Mouse (Mus musculus) forebrain, embryonic 14.5 days (tissue): ENCODE results near the gene Ttc21a. TPM values are rescaled to one million over a fixed set of nuclear protein-coding genes. Genes with fewer than 3 reads are reported as not detected.

Experiments
- ATAC-seq: fragments of 200-750 bp; cut with Nextera tagmentation; 2 replicates; pipeline ENCODE4 v1.8.0; 2017; ENCODE audit warnings: mild to moderate bottlenecking, moderate library complexity
- DNase-seq: peaks from one replicate; pipeline ENCODE4 v3.0.0-alpha.2; 2015; ENCODE audit warnings: low spot score
- H3K27ac ChIP-seq: fragments of 300-500 bp; sonication (generic); 2 replicates; pipeline ENCODE4 v1.5.1; 2014; ENCODE audit warnings: low read depth, mild to moderate bottlenecking, control low read depth, low read length, moderate library complexity
- H3K27me3 ChIP-seq: fragments of 300-500 bp; sonication (generic); replicated peaks from 2 replicates; pipeline ENCODE4 v1.6.1; 2014; ENCODE audit warnings: low read length, control low read depth, mixed read lengths; ENCODE audit not compliant: control insufficient read depth, insufficient read depth
- H3K36me3 ChIP-seq: fragments of 300-500 bp; sonication (generic); 2 replicates; pipeline ENCODE4 v1.6.1; 2014; ENCODE audit warnings: low read length, control low read depth; ENCODE audit not compliant: control insufficient read depth, insufficient read depth
- H3K4me1 ChIP-seq: fragments of 300-500 bp; sonication (generic); 2 replicates; pipeline ENCODE4 v1.6.1; 2014; ENCODE audit warnings: antibody characterized with exemption, low read length, control low read depth; ENCODE audit not compliant: control insufficient read depth, insufficient read depth
- H3K4me2 ChIP-seq: fragments of 300-500 bp; sonication (generic); 2 replicates; pipeline ENCODE4 v1.6.1; 2014; ENCODE audit warnings: mild to moderate bottlenecking, control low read depth, low read length
- H3K4me3 ChIP-seq: fragments of 300-500 bp; sonication (generic); 2 replicates; pipeline ENCODE4 v1.5.1; 2014; ENCODE audit warnings: low read depth, low read length, control low read depth
- H3K9ac ChIP-seq: fragments of 300-500 bp; sonication (generic); 2 replicates; pipeline ENCODE4 v1.6.1; 2014; ENCODE audit warnings: mild to moderate bottlenecking, low read length, control low read depth, moderate library complexity
- H3K9me3 ChIP-seq: fragments of 300-500 bp; sonication (generic); replicated peaks from 2 replicates; pipeline ENCODE4 v1.6.1; 2016; ENCODE audit warnings: low read length, control low read depth, mixed read lengths; ENCODE audit not compliant: control insufficient read depth
- WGBS: fragments of 180-500 bp; shearing (Covaris S2); extraction: QIAGEN DNeasy Blood & Tissue Kit; methylation state at CpG from one replicate; pipeline ENCODE4 v1.1.7; 2014; 5-methylcytosine and 5-hydroxymethylcytosine counted together
- polyA plus RNA-seq: library from polyadenylated mRNA; unstranded; fragments of >200 nt; fragmentation: Nextera tagmentation; extraction: Ambion mirVana; gene quantifications from 2 replicates; pipeline ENCODE4 v1.2.1, GENCODE M21; 2014

Ttc21a gene
- polyA plus RNA-seq, 1 experiment from 2014 or later = 0.29 TPM

- H3K27ac ChIP-seq = no peak overlapping the region; the same call in 1 of the 2 replicates
- peaks cover 33% of the 10 kb centered on the region for H3K4me1 ChIP-seq
- peak overlapping the region; percentile 52 for H3K4me3 ChIP-seq
- H3K9ac ChIP-seq = peak overlapping the region; percentile 66; the same call in 1 of the 2 replicates
- H3K9me3 ChIP-seq = no peaks in the 10 kb centered on the region
- no peaks in the 10 kb centered on the region for H3K36me3 ChIP-seq
- peak overlapping the region; percentile 92 for H3K4me2 ChIP-seq
- 0 out of 2 replicates have a peak, but pooled peaks cover 4% of the 10 kb centered on the region for H3K27me3 ChIP-seq
- 4% methylated on average over 11 of the region's 11 CpGs for WGBS
- ATAC-seq (peak; percentile 50), DNase-seq (peak; percentile 64)
These were observed 44.9 kb downstream of the Ttc21a start for GRCm38 (mm10) chr9:119982241-119982811.

GRCm38 (mm10) chr9:119982956-119983551 is 45.6 kb downstream of the Ttc21a start:
- Histone ChIP-seq H3K4me2 (peak overlapping the region; percentile 92), H3K4me3 (peak overlapping the region; percentile 52), H3K27me3 (0 out of 2 replicates have a peak, but pooled peaks cover 4% of the 10 kb centered on the region), H3K9me3 (no peaks in the 10 kb centered on the region), H3K9ac (peak overlapping the region; percentile 66), H3K36me3 (no peaks in the 10 kb centered on the region), H3K4me1 (peaks cover 25% of the 10 kb centered on the region), H3K27ac (no peak overlapping the region)
- no peak for ATAC-seq
- no peak for DNase-seq
- WGBS = under 1% methylated on average over 40 of the region's 48 CpGs

GRCm38 (mm10) chr9:119983585-119984535 is 46.5 kb downstream of the Ttc21a start:
- Histone ChIP-seq H3K4me2 (peak overlapping the region; percentile 92), H3K9ac (peak overlapping the region; percentile 66), H3K4me1 (peaks cover 23% of the 10 kb centered on the region), H3K4me3 (peak overlapping the region; percentile 52), H3K36me3 (no peaks in the 10 kb centered on the region), H3K27me3 (0 out of 2 replicates have a peak, but pooled peaks cover 4% of the 10 kb centered on the region), H3K9me3 (no peaks in the 10 kb centered on the region), H3K27ac (no peak overlapping the region)
- ATAC-seq (peak; percentile 82), DNase-seq (peak; percentile 81)
- 1% methylated on average over 59 of the region's 79 CpGs for WGBS

GRCm38 (mm10) chr9:119984536-119985011 is 47.2 kb downstream of the Ttc21a start, which contains the start of gene Csrnp1:
Csrnp1 (minus strand) TSS chr9:119984658.
- 11% methylated on average over 14 of the region's 14 CpGs for WGBS
- Histone ChIP-seq H3K27ac (no peak within 1 kb of the TSS), H3K4me2 (peak within 1 kb of the TSS; percentile 92), H3K4me1 (peaks cover 23% of the 10 kb centered on the region), H3K9me3 (no peaks in the 10 kb centered on the region), H3K4me3 (peak within 1 kb of the TSS; percentile 52), H3K27me3 (0 out of 2 replicates have a peak, but pooled peaks cover 4% of the 10 kb centered on the region), H3K36me3 (no peaks in the 10 kb centered on the region), H3K9ac (peak within 1 kb of the TSS; percentile 66)
- ATAC-seq (no peak), DNase-seq (no peak)

GRCm38 (mm10) chr9:119985881-119986574 is 48.6 kb downstream of the Ttc21a start:
- Histone ChIP-seq H3K27ac (no peak overlapping the region), H3K27me3 (0 out of 2 replicates have a peak, but pooled peaks cover 4% of the 10 kb centered on the region), H3K36me3 (no peaks in the 10 kb centered on the region), H3K9ac (no peak overlapping the region), H3K4me1 (peaks cover 22% of the 10 kb centered on the region), H3K4me2 (no peak overlapping the region), H3K4me3 (no peak overlapping the region), H3K9me3 (no peaks in the 10 kb centered on the region)
- no peak for ATAC-seq
- no peak for DNase-seq
- WGBS = 81% methylated on average over 10 of the region's 10 CpGs

GRCm38 (mm10) chr9:119988304-119988703 is 50.9 kb downstream of the Ttc21a start:
- H3K4me3 ChIP-seq = no peak overlapping the region
- no peak overlapping the region for H3K4me2 ChIP-seq
- DNase-seq (no peak), ATAC-seq (no peak)
- WGBS = 47% methylated on average over 7 of the region's 7 CpGs
- no peaks in the 10 kb centered on the region for H3K36me3 ChIP-seq
- H3K9me3 ChIP-seq = no peaks in the 10 kb centered on the region
- H3K27ac ChIP-seq = no peak overlapping the region
- H3K27me3 ChIP-seq = no peaks in the 10 kb centered on the region
- H3K9ac ChIP-seq = no peak overlapping the region
- peaks cover under 1% of the 10 kb centered on the region; the same call in 1 of the 2 replicates for H3K4me1 ChIP-seq

GRCm38 (mm10) chr9:119991310-119991709 is 53.9 kb downstream of the Ttc21a start:
- Histone ChIP-seq H3K36me3 (no peaks in the 10 kb centered on the region), H3K27me3 (no peaks in the 10 kb centered on the region), H3K4me2 (no peak overlapping the region), H3K27ac (no peak overlapping the region), H3K4me1 (no peaks in the 10 kb centered on the region), H3K4me3 (no peak overlapping the region), H3K9ac (no peak overlapping the region), H3K9me3 (no peaks in the 10 kb centered on the region)
- DNase-seq (no peak), ATAC-seq (no peak)
- 17% methylated on average over 5 of the region's 5 CpGs for WGBS
